Mouse (Mus musculus) hindbrain, embryonic 15.5 days (tissue): ENCODE measurements around the gene Dguok. TPM values are rescaled to one million over a fixed set of nuclear protein-coding genes. Genes with fewer than 3 reads are reported as not detected.

Experiments
- ATAC-seq: fragments of 200-750 bp; cut with Nextera tagmentation; 2 replicates; pipeline ENCODE4 v1.8.0; 2017; ENCODE audit warnings: low read depth, moderate number of reproducible peaks, moderate TSS enrichment; ENCODE audit not compliant: low FRiP score
- H3K27ac ChIP-seq: fragments of 300-500 bp; sonication (generic); replicated peaks from 2 replicates; pipeline ENCODE4 v1.5.1; 2015; ENCODE audit warnings: mild to moderate bottlenecking, inconsistent platforms
- H3K27me3 ChIP-seq: fragments of 300-500 bp; sonication (generic); 2 replicates; pipeline ENCODE4 v1.6.1; 2015; ENCODE audit warnings: control low read depth, inconsistent platforms
- H3K36me3 ChIP-seq: fragments of 300-500 bp; sonication (generic); 2 replicates; pipeline ENCODE4 v1.6.1; 2015; ENCODE audit warnings: control low read depth, inconsistent platforms
- H3K4me1 ChIP-seq: fragments of 300-500 bp; sonication (generic); replicated peaks from 2 replicates; pipeline ENCODE4 v1.6.1; 2015; ENCODE audit warnings: control low read depth, inconsistent platforms
- H3K4me2 ChIP-seq: fragments of 300-500 bp; sonication (generic); 2 replicates; pipeline ENCODE4 v1.6.1; 2015; ENCODE audit warnings: moderate library complexity, mild to moderate bottlenecking, inconsistent platforms
- H3K4me3 ChIP-seq: fragments of 300-500 bp; sonication (generic); 2 replicates; pipeline ENCODE4 v1.5.1; 2015; ENCODE audit warnings: mild to moderate bottlenecking, inconsistent platforms
- H3K9ac ChIP-seq: fragments of 300-500 bp; sonication (generic); 2 replicates; pipeline ENCODE4 v1.6.1; 2015; ENCODE audit warnings: inconsistent platforms
- H3K9me3 ChIP-seq: fragments of 300-500 bp; sonication (generic); 2 replicates; pipeline ENCODE4 v1.6.1; 2016; ENCODE audit warnings: control low read depth, inconsistent platforms
- WGBS: fragments of 180-500 bp; shearing (Covaris S2); methylation state at CpG from one replicate; pipeline ENCODE4 v1.1.7; 2015; 5-methylcytosine and 5-hydroxymethylcytosine counted together
- polyA plus RNA-seq: library from polyadenylated mRNA; unstranded; fragments of >200 nt; fragmentation: Nextera tagmentation; extraction: Ambion mirVana; gene quantifications from 2 replicates; pipeline ENCODE4 v1.2.1, GENCODE M21; 2015

Dguok gene
- polyA plus RNA-seq, 1 experiment from 2014 or later: 66.2 TPM

DNA sequence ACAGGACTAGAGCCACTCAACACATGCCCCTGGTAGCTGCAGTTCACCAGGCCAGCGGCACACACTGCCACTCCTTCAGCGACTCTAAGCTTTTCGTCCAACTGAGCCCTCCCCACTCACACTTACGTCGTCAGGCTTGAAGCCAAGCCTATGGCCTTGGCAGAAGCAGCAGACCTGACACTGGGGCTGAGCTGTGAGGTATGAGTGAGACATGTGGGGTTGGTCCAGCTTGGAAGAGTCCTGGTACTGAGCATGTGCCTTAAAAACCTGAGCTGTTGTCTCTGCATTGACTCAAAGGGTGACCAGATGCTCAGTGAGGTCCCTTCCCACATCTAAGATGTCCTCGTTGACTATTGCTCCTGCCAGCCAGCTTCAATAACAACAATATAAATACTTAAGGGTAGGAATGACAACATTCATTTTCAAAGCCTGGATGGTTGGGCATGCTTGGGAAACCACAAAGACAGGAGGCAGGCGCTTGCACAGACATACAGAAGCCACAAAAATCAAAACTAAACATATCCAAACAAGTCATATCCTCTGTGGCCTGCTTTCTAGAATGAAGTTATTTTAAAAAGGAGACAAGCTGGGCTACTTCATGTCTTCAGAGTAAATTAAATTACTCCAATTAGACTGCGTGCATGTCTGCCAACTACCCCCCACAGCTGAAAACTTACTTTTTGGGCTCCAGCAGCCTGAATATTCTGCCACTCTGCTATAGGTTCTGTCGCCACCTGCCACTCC lies 10.6 kb downstream of the Dguok start:
- peaks cover 11% of the 10 kb centered on the region for H3K36me3 ChIP-seq
- no peaks in the 10 kb centered on the region for H3K27me3 ChIP-seq
- no peak overlapping the region for H3K4me2 ChIP-seq
- ATAC-seq: no peak
- H3K9me3 ChIP-seq: no peaks in the 10 kb centered on the region
- H3K4me1 ChIP-seq: 0 out of 2 replicates have a peak, but pooled peaks cover 10% of the 10 kb centered on the region
- H3K4me3 ChIP-seq: no peak overlapping the region
- H3K27ac ChIP-seq: no peak overlapping the region
- H3K9ac ChIP-seq: no peak overlapping the region
- 85% methylated on average over 9 of the region's 9 CpGs for WGBS

DNA sequence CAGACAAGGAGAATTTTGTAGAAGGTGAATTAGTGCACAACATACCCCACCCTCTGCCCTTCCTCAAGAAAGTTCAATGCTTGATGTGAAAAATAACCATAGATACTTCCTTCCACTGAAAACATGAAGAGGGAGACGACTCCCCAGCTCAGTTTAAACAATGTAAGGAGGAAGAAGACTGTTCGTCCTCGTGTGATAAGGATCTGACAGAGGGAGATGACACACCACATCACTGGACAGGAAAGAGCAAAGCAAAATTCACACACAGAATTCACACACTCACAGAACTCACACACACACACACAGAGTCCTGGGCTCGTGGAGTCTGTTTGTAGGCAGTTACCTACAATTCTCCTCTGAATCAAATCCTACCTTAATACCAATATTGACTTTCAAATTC lies 16.1 kb downstream of the Dguok start:
- WGBS: 84% methylated on average over 4 of the region's 4 CpGs
- Histone ChIP-seq H3K9ac (no peak overlapping the region), H3K4me3 (no peak overlapping the region), H3K36me3 (peaks cover 52% of the 10 kb centered on the region), H3K4me1 (no peaks in the 10 kb centered on the region), H3K9me3 (no peaks in the 10 kb centered on the region), H3K4me2 (no peak overlapping the region), H3K27me3 (no peaks in the 10 kb centered on the region), H3K27ac (no peak overlapping the region)
- ATAC-seq: no peak

DNA sequence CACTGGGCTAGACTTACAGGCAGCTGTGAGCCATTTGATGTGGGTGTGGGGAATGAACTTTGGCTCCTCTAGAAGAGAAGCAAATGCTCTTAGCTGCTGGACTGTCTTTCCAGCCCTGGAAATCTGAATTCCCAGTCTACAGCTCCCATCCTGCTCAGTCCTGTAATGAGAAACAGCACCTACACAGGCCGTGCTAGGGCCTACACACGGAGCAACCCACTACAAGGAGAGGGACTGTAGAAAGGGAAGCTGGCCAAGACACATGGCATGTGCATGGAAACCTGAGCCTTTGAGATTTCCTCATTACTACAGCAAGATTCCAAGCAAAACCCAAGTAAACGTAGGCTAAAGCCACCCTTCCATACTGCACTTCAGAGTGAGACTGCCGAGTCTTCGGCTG lies 18.6 kb downstream of the Dguok start:
- H3K27ac ChIP-seq: no peak overlapping the region
- H3K4me2 ChIP-seq: no peak overlapping the region
- no peaks in the 10 kb centered on the region for H3K27me3 ChIP-seq
- WGBS: 94% methylated on average over 5 of the region's 5 CpGs
- H3K9me3 ChIP-seq: no peaks in the 10 kb centered on the region
- no peaks in the 10 kb centered on the region for H3K4me1 ChIP-seq
- ATAC-seq: no peak
- H3K36me3 ChIP-seq: peaks cover 60% of the 10 kb centered on the region
- no peak overlapping the region for H3K4me3 ChIP-seq
- no peak overlapping the region for H3K9ac ChIP-seq

DNA sequence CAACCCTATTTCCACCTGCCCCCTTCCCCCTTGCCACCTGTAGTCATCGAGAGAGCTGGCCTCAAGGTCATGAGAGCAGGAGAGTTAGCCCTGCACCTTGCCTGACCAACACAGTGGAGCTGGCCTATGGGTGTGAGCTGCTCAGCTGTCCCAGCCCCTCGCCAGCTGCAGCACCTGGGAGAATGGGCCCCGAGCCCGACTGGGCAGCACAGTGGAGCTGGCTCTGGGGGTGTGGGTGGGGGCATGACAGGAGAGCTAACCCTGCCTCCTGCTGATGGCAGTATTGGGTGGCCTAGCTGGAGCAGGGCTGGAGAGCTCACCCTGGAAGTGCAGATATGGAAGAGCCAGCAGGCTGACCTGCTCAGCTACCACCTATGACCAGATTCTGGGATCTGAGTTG lies 19.5 kb downstream of the Dguok start:
- ATAC-seq: no peak

DNA sequence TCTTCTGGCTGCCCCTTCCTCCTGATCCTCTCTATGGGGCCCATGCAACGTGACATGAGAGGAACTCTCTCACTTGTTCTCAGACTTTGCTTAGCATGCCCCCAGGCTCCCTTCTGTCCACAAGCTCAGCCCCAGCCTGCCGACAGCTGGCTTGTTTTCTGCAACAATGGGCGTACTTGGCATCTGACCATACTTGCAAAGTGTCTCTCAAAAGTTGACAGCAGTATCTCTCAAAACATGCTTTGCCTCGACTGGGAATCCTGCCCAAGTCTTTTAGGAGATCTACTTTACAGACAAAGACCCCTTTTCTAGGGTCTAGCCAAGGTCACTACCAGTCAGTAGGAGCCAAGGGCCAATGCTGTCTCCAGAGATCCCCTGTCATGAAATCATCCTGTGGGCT lies 20.9 kb downstream of the Dguok start:
- Histone ChIP-seq H3K9me3 (no peaks in the 10 kb centered on the region), H3K4me2 (no peak overlapping the region), H3K27ac (0 out of 2 replicates have a peak overlapping the region, but pooled peaks have one; percentile 38), H3K4me1 (no peaks in the 10 kb centered on the region), H3K27me3 (no peaks in the 10 kb centered on the region), H3K4me3 (no peak overlapping the region), H3K36me3 (peaks cover 70% of the 10 kb centered on the region), H3K9ac (no peak overlapping the region)
- 59% methylated on average over 4 of the region's 4 CpGs for WGBS
- ATAC-seq: peak; percentile 56

More for the DNA sequence above, 19.5 kb downstream of the Dguok start:
- Histone ChIP-seq H3K4me2 (no peak overlapping the region), H3K36me3 (peaks cover 60% of the 10 kb centered on the region), H3K9me3 (no peaks in the 10 kb centered on the region), H3K4me1 (no peaks in the 10 kb centered on the region), H3K9ac (no peak overlapping the region), H3K4me3 (no peak overlapping the region), H3K27ac (no peak overlapping the region), H3K27me3 (no peaks in the 10 kb centered on the region)
- 93% methylated on average over 4 of the region's 4 CpGs for WGBS

DNA sequence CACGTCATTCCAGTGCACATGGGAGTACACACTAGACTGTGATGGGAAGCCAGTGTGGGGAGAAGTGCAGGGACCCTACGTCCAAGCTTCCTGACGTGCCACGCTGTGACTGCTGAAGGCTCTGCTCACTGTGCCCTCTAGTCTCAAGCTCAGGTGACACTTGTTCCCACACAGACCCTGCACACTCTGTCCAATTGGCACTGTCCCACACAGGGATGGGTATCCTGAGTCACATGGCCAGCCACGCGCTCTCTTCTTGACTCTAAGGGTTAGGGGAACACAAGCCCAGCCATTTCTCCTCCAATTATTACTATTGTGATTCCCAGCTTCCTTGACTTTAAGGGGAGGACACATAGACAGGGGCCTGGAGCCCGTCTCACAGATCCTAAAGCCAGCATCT lies 23.0 kb downstream of the Dguok start:
- peaks cover 54% of the 10 kb centered on the region for H3K36me3 ChIP-seq

DNA sequence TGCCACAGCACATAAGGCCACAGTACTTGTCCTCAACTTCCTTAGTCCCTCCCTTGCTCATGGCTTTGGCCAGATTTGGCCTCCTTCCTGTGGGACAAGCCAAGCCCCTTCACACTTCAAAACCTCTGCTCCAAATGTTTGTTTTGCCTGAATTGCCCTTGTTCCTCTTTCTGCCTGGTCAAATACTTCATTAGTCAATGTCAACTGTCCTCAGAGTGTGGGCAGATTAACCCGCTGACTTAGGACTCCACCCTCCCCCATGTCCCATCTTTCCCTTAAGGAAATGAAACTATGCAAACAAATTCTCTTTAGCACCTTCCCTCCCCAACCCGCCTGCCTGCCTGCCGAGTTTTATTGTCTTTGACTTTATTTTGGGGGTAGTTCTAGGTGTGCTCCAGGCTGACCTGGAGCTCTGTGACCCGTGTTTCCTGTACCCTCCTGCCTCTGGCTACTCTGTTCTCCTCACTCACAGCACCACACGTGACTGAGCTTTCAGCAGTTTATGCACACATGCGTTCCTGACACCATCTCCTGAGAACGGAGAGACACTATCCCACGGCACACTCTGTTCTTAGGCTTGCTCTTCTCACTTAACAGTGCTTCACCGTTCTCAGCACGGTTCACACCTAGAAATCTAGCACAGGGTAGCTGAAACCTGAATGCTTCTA lies 24.2 kb downstream of the Dguok start:
- 75% methylated on average over 10 of the region's 10 CpGs for WGBS

More for the DNA sequence above, 23.0 kb downstream of the Dguok start:
- H3K4me2 ChIP-seq: no peak overlapping the region
- H3K27ac ChIP-seq: no peak overlapping the region
- ATAC-seq: no peak
- 93% methylated on average over 7 of the region's 7 CpGs for WGBS
- H3K9me3 ChIP-seq: no peaks in the 10 kb centered on the region
- no peaks in the 10 kb centered on the region for H3K4me1 ChIP-seq
- H3K4me3 ChIP-seq: no peak overlapping the region
- no peak overlapping the region for H3K9ac ChIP-seq
- H3K27me3 ChIP-seq: no peaks in the 10 kb centered on the region

DNA sequence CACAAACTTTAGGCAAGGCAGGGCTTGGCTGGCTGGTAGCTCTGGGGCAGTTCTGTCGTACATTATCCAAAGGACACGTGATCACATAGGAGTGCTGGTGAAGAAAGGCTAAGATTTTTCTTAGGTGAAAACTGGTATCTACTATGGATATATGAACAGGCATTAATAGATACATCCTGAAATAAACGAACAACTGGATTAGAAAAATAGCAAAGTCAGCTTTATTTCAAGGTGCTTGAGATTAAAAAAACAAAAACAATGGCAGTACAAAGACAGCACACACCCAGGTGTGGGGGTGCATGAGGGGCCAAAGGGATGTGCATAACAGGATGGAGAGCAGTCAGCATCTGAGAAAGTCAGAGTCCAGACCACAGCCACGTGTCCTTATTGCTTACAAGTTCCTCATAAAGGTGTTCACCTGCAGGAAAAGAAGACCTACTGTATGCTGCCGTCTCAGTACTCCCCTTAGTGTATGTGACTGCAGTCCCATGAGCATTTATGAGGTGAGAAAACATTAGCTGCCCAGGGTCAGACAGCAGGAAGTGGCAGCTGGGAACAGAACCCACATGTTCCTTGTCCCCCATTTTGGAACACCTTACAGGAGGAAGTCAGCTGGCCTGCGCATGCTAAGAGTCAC lies 26.6 kb downstream of the Dguok start:
- ATAC-seq: no peak
- H3K9ac ChIP-seq: no peak overlapping the region
- H3K4me2 ChIP-seq: no peak overlapping the region
- H3K27ac ChIP-seq: no peak overlapping the region
- no peak overlapping the region for H3K4me3 ChIP-seq
- peaks cover 22% of the 10 kb centered on the region for H3K36me3 ChIP-seq
- H3K4me1 ChIP-seq: no peaks in the 10 kb centered on the region
- no peaks in the 10 kb centered on the region for H3K9me3 ChIP-seq
- WGBS: 96% methylated on average over 6 of the region's 6 CpGs
- no peaks in the 10 kb centered on the region for H3K27me3 ChIP-seq

More for the DNA sequence above, 24.2 kb downstream of the Dguok start:
- no peak overlapping the region for H3K27ac ChIP-seq
- H3K9me3 ChIP-seq: no peaks in the 10 kb centered on the region
- no peak overlapping the region for H3K4me2 ChIP-seq
- no peaks in the 10 kb centered on the region for H3K4me1 ChIP-seq
- no peaks in the 10 kb centered on the region for H3K27me3 ChIP-seq
- peaks cover 41% of the 10 kb centered on the region for H3K36me3 ChIP-seq
- H3K4me3 ChIP-seq: no peak overlapping the region
- no peak overlapping the region for H3K9ac ChIP-seq
- no peak for ATAC-seq

DNA sequence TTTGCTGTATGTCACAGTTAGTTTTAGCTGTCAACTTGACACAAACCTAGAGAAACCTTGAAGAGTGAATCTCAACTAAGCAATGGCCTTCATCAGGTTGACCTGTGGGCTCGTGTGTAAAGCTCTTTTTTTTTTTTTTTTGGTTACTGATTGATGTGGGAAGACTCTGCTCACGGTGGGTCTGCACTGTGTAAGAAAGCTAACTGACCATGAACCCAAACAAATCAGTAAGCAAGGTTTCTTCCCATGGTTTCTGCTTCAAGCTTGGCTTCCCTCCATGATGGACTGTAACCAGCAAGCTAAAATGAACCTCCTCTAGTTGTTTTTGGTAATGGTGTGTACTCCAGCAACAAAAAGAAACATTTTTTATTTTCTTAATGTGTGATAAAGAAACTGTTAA lies 27.6 kb downstream of the Dguok start:
- Histone ChIP-seq H3K27ac (no peak overlapping the region), H3K4me1 (no peaks in the 10 kb centered on the region), H3K9me3 (no peaks in the 10 kb centered on the region), H3K4me3 (no peak overlapping the region), H3K9ac (no peak overlapping the region), H3K36me3 (peaks cover 15% of the 10 kb centered on the region; the same call in 1 of the 2 replicates), H3K4me2 (no peak overlapping the region), H3K27me3 (no peaks in the 10 kb centered on the region)
- 87% methylated on average over 2 of the region's 2 CpGs for WGBS
- ATAC-seq: no peak

DNA sequence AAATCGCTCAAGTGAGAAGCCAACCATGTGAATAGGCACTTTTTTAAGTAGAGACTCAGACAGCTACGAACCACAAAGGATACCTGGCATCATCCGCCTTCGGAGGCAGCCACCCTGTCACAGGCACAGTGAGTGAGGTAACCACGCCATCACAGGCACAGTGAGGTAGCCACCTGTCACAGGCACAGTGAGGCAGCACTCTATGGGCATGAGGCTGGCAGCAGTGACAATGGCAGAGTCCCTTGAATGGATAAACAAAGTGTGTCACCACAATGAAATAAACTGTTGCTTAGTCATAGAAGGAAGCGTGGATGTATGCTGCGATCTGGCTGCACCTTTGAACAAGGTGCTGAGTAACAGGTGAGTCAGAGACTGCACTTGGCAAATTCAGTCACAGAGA lies 28.1 kb downstream of the Dguok start:
- WGBS: 95% methylated on average over 7 of the region's 7 CpGs
- Histone ChIP-seq H3K27ac (no peak overlapping the region), H3K4me3 (no peak overlapping the region), H3K9ac (no peak overlapping the region), H3K9me3 (no peaks in the 10 kb centered on the region), H3K4me1 (no peaks in the 10 kb centered on the region), H3K27me3 (no peaks in the 10 kb centered on the region), H3K4me2 (no peak overlapping the region), H3K36me3 (peaks cover 11% of the 10 kb centered on the region; the same call in 1 of the 2 replicates)
- no peak for ATAC-seq

DNA sequence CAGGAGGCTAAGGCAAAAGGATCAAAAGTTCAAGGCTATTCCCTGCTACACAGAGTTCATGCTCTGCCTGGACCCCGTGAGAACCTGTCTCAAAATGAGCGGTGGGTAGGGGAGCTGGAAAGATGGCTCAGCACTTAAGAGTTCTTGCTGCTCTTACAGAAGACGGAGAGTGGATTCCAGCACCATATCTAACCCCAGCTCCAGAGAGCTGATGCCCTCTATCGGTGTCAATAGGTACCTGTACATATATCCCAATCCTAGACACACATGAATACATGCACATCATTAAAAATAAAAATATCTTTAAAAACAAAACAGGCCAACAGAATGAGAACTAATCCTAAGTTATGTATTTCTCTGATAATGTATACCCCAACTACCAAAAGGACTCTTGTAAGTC lies 28.6 kb downstream of the Dguok start:
- 80% methylated on average over 4 of the region's 4 CpGs for WGBS
- H3K27me3 ChIP-seq: no peaks in the 10 kb centered on the region
- no peak overlapping the region for H3K4me2 ChIP-seq
- H3K9ac ChIP-seq: no peak overlapping the region
- no peaks in the 10 kb centered on the region for H3K9me3 ChIP-seq
- peaks cover 11% of the 10 kb centered on the region; the same call in 1 of the 2 replicates for H3K36me3 ChIP-seq
- ATAC-seq: no peak
- H3K27ac ChIP-seq: no peak overlapping the region
- H3K4me1 ChIP-seq: no peaks in the 10 kb centered on the region
- H3K4me3 ChIP-seq: no peak overlapping the region

DNA sequence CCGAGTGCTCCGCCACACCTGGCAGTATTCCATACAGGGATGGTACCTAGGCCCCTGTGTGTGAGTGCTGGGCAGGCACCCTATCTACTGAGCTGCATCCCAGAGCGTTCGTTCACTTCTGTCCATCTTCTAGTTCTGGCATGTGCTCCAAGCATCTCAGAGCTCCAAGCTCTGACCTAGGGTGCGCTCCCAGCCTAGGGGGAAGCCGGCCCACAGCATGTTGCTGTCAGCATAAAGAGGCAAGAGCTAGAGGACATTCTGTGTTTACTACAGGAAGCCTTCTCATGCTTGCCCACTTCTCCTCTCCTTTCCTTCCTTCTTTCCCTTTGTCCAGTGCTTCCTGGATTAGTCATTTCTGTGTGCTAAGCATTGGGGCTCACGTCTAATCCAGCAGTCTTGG lies 31.3 kb downstream of the Dguok start:
- Histone ChIP-seq H3K9me3 (no peaks in the 10 kb centered on the region), H3K27me3 (no peaks in the 10 kb centered on the region), H3K4me1 (no peaks in the 10 kb centered on the region), H3K27ac (no peak overlapping the region), H3K4me3 (no peak overlapping the region), H3K36me3 (no peaks in the 10 kb centered on the region; the same call in 1 of the 2 replicates), H3K9ac (no peak overlapping the region), H3K4me2 (no peak overlapping the region)
- WGBS: 77% methylated on average over 7 of the region's 7 CpGs
- ATAC-seq: no peak
